Mouse (Mus musculus) spleen, adult 2 months (tissue): ENCODE measurements around the gene Acot4.

ENCODE experiments used
- CTCF ChIP-seq: fragments of 200-500 bp; IDR thresholded peaks from 2 replicates; pipeline ENCODE4 v1.5.1; 2011; ENCODE audit warnings: mild to moderate bottlenecking, inconsistent platforms; ENCODE audit not compliant: insufficient read depth, insufficient read length, insufficient replicate concordance; ENCODE audit errors: extremely low read depth
- POLR2A ChIP-seq: fragments of 200-500 bp; IDR thresholded peaks from 2 replicates; pipeline ENCODE4 v1.6.1; 2011; ENCODE audit warnings: low read depth, low read length, inconsistent platforms

DNA sequence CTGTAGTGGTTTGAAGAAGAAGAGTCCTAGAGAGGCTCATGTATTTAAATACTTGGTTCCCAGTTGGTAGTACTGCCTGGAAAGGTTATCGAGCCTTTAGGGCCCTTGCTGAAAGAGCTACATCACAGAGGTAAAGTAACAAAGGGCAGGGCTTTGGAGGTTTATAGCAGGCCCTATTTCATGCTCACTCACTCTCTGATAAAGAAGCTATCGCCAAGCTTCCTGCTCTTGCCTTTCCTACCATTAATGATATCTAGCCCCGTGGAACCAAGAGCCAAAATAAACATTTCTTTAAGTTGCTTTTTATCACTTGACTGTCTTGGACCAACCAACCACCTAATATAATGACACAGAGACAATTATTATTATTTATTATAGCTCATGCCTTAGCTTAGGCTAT is 37.8 kb upstream of the Acot4 start:
- TF ChIP-seq CTCF (no peak), POLR2A (no peak)
